Mouse (Mus musculus) ES-E14 (cell line): ENCODE measurements around the gene Gm7271. TPM values are rescaled to one million over a fixed set of nuclear protein-coding genes. Genes with fewer than 3 reads are reported as not detected.
A peak's percentile ranks its signal among the peaks of the same experiment; 100 is the strongest.

Experiments
- DNase-seq: peaks from one replicate; pipeline ENCODE4 v3.0.0-alpha.2; 2013; ENCODE audit warnings: low read depth, low spot score
- H3K27ac ChIP-seq: 2 replicates; pipeline ENCODE4 v1.5.1; 2012; ENCODE audit warnings: low read depth, mild to moderate bottlenecking, low read length, moderate library complexity, mixed read lengths; ENCODE audit not compliant: poor library complexity, insufficient read depth, severe bottlenecking
- H3K36me3 ChIP-seq: 2 replicates; pipeline ENCODE4 v1.6.1; 2012; ENCODE audit warnings: mild to moderate bottlenecking, low read length, moderate library complexity, mixed read lengths; ENCODE audit not compliant: control insufficient read depth, poor library complexity, insufficient read depth, severe bottlenecking
- H3K4me1 ChIP-seq, 2 experiments: fragments of 150-350 bp in 1 of 2; sonication (generic) in 1 of 2; 2 replicates each; pipeline ENCODE4 v1.6.1; 2012; ENCODE audit warnings: low read length in 2 of 2, mild to moderate bottlenecking in 1 of 2, mixed read lengths in 1 of 2; ENCODE audit not compliant: control insufficient read depth in 2 of 2, insufficient read depth in 2 of 2, poor library complexity in 1 of 2
- H3K4me3 ChIP-seq, 2 experiments: fragments of 150-350 bp in 1 of 2; sonication (generic) in 1 of 2; 2 replicates each; pipeline ENCODE4 v1.5.1; 2012; ENCODE audit warnings: low read length in 2 of 2, low read depth in 1 of 2, mild to moderate bottlenecking in 1 of 2, mixed read lengths in 1 of 2; ENCODE audit not compliant: insufficient read depth in 1 of 2, poor library complexity in 1 of 2, severe bottlenecking in 1 of 2
- H3K9ac ChIP-seq: 2 replicates; pipeline ENCODE4 v1.6.1; 2012; ENCODE audit warnings: low read depth, mild to moderate bottlenecking, low read length, mixed read lengths; ENCODE audit not compliant: poor library complexity, insufficient read depth, severe bottlenecking
- H3K9me3 ChIP-seq: fragments of 150-350 bp; sonication (generic); 2 replicates; pipeline ENCODE4 v1.6.1; 2012; ENCODE audit warnings: low read depth, mild to moderate bottlenecking, low read length; ENCODE audit not compliant: control insufficient read depth, insufficient read depth
- CHD2 ChIP-seq: IDR thresholded peaks from 2 replicates; pipeline ENCODE4 v1.6.1; 2014; ENCODE audit warnings: mild to moderate bottlenecking, low read depth, low read length, inconsistent platforms
- HCFC1 ChIP-seq: IDR thresholded peaks from 2 replicates; pipeline ENCODE4 v1.6.1; 2012; ENCODE audit warnings: low read length, inconsistent platforms, borderline replicate concordance; ENCODE audit not compliant: insufficient read depth
- MAFK ChIP-seq: IDR thresholded peaks from 2 replicates; pipeline ENCODE4 v1.6.1; 2014; ENCODE audit warnings: mild to moderate bottlenecking, low read depth, low read length, inconsistent platforms; ENCODE audit not compliant: insufficient read depth
- ZC3H11A ChIP-seq: IDR thresholded peaks from 2 replicates; pipeline ENCODE4 v1.6.1; 2012; ENCODE audit warnings: low read depth, mild to moderate bottlenecking, inconsistent platforms, low read length, borderline replicate concordance
- ZNF384 ChIP-seq: IDR thresholded peaks from 2 replicates; pipeline ENCODE4 v1.6.1; 2012; ENCODE audit warnings: low read depth, low read length, inconsistent platforms
- in situ Hi-C, 2 experiments: fragments of 600-800 bp; cut with MboI; formaldehyde crosslinking; loops; one replicate each; pipeline ENCODE4 v1.15.1; 2025; ENCODE audit warnings: low sequenced_read_pairs in 2 of 2, inconsistent platforms in 1 of 2; ENCODE audit not compliant: unreplicated experiment in 2 of 2
- total RNA-seq: library from RNA; depleted of rRNA; stranded (reverse); fragments of 300-350 nt; gene quantifications from 2 replicates; pipeline ENCODE4 v1.2.3, GENCODE M21; 2012

Gm7271 gene
- total RNA-seq, 1 experiment: not detected

DNA sequence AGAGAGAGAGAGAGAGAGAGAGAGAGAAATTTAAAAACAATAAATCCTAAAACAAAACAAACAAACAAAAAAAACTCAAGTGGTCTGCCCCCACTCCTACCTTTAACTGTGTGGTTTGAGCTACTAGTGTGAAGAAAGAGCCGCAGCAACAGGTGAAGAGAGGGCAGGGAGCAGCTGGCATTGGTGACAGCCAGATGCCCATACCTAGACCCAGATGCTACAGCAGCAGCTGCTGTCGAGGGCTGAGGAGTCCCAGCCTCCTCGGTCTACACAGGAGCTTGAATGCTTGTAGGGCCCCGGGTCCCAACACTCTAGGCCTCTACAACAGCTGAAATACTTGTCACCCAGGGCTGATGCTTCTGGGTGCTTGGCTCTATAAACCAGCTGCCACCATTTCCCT lies 7.0 kb upstream of the Gm7271 start:
- TF ChIP-seq ZC3H11A (no peak), HCFC1 (no peak), CHD2 (no peak), MAFK (no peak), ZNF384 (no peak)
- in situ Hi-C loops: no loop called here
- Histone ChIP-seq H3K9me3 (no peaks in the 10 kb centered on the region), H3K36me3 (no peaks in the 10 kb centered on the region), H3K4me1 (no peaks in the 10 kb centered on the region; a peak in 1 of 4 replicates), H3K9ac (no peak overlapping the region), H3K27ac (no peak overlapping the region), H3K4me3 (no peak overlapping the region)
- DNase-seq: no peak

DNA sequence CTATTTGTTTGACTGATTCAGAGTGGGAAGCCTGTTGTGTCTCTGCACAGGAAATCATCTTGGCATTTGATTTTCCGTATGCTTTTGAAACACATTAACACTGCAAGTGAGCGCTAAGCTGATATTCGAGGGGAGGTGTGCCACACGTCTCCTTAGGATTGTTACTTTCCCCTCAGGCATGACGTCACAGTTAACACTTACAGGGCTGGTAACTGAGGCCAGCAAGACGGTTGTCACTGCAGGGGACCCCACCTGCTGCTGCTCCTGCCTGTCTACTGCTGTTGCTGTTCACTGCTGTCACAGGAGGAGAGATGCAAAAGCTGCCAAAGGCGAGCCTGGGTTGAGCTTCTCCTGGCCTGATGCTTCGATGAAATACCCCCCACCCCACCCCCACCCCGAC lies 6.1 kb upstream of the Gm7271 start:
- no peak for DNase-seq
- Histone ChIP-seq H3K36me3 (no peaks in the 10 kb centered on the region), H3K4me1 (no peaks in the 10 kb centered on the region; a peak in 1 of 4 replicates), H3K9ac (no peak overlapping the region; the same call in 1 of the 2 replicates), H3K4me3 (no peak overlapping the region), H3K9me3 (no peaks in the 10 kb centered on the region), H3K27ac (no peak overlapping the region)
- no peak for TF ChIP-seq MAFK
- TF ChIP-seq HCFC1: no peak
- no peak for TF ChIP-seq ZC3H11A
- TF ChIP-seq ZNF384: no peak
- TF ChIP-seq CHD2: no peak
- in situ Hi-C loops: no loop called here

DNA sequence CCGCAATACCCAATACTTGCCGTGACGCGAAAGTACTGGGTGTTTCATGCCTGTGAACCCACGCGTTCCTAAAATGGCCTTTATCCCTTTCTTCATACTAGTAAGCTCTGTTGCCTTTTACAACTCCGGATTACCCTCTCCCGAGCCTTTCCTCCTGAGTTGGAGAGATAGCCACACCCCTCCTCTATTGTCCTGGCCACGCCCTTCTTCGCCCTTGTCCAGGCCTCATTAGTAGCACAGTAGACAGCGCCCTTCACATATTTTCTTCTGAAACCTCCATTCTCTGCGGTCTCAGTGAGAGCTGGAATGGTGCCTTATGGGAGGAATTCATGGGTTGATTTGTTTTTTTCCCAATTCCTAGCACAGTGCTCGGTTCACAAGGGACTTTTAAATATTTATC lies 11.3 kb downstream of the Gm7271 start:
- Histone ChIP-seq H3K36me3 (no peaks in the 10 kb centered on the region), H3K27ac (no peak overlapping the region), H3K4me1 (no peaks in the 10 kb centered on the region), H3K9ac (no peak overlapping the region), H3K9me3 (no peaks in the 10 kb centered on the region), H3K4me3 (no peak overlapping the region)
- in situ Hi-C loops: no loop called here
- DNase-seq: peak; percentile 26
- TF ChIP-seq ZC3H11A (no peak), MAFK (no peak), ZNF384 (no peak), CHD2 (no peak), HCFC1 (no peak)

DNA sequence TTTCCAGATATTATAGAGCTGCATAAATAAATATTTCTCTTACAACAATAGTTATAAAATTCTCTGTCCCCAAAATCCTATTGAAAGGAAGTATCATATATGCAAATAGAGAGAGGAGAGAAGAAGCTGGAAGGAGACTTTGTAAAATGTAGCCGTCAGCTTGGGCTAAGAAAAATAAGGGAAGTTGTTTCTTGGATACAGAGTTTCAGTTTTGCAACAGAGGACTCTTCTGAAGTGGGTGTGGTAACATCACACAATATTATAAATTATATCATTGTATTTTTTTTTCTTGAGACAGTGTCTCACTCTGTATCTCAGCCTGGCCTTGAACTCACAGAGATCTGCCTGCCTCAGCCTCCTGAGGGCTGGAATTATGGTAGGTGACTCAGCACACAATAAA lies 38.6 kb downstream of the Gm7271 start:
- H3K36me3 ChIP-seq: no peaks in the 10 kb centered on the region
- no peaks in the 10 kb centered on the region for H3K4me1 ChIP-seq
- H3K9me3 ChIP-seq: no peaks in the 10 kb centered on the region
- no peak overlapping the region for H3K9ac ChIP-seq
- no peak overlapping the region for H3K4me3 ChIP-seq
- no peak overlapping the region for H3K27ac ChIP-seq
- DNase-seq: no peak
- in situ Hi-C loops: no loop called here
- TF ChIP-seq ZNF384 (no peak), MAFK (no peak), ZC3H11A (no peak), HCFC1 (no peak), CHD2 (no peak)

DNA sequence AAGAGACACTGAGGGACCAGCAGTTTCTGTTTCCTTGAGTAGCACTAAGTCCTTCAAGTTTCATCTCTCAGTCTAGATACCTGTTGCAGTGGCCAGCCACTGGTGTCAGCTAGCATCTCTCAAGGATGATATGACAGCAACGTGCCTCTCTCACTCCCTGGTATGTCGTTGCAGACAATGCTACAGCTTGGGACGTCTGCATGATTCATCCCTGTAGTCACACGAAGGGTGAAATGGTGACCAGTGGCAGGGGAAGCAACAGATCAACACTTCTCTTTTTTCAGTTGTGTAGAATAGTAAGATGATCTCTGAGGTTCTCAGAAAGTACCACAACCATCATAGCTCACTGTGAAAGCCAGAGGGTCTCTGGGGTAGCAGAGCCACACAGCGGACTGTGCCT lies 40.8 kb downstream of the Gm7271 start:
- no peaks in the 10 kb centered on the region for H3K4me1 ChIP-seq
- H3K36me3 ChIP-seq: no peaks in the 10 kb centered on the region
- DNase-seq: no peak
- TF ChIP-seq CHD2 (no peak), HCFC1 (no peak), ZNF384 (no peak), ZC3H11A (no peak), MAFK (no peak)
- in situ Hi-C loops: no loop called here
- no peak overlapping the region for H3K9ac ChIP-seq
- no peaks in the 10 kb centered on the region for H3K9me3 ChIP-seq
- H3K27ac ChIP-seq: no peak overlapping the region
- H3K4me3 ChIP-seq: no peak overlapping the region
